9 mouse cellular contexts compared by ENCODE assay signal in genomic region chr8:87468416-87468957, GRCm38 (mm10). TPM values are rescaled to one million over a fixed set of nuclear protein-coding genes. Genes with fewer than 3 reads are reported as not detected.
DNase-seq lines count a peak whose midpoint lies in the region; ATAC-seq lines count a peak whose summit lies in the region.
"Had no signal": no experiment of that assay in that cellular context is flagged by ENCODE, and none has a peak within 500 bp of the region (broad histone marks: within the 10 kb centered on the region; RNA-seq: fewer than 3 reads in every experiment).

No protein-coding gene starts in this region.

- WGBS in heart, embryonic 13.5 days, result under 1% methylated on average over 23 of the region's 23 CpGs
- under 1% methylated on average over 23 of the region's 23 CpGs for WGBS in embryonic facial prominence, embryonic 11.5 days
- 2% methylated on average over 23 of the region's 23 CpGs for WGBS in hindbrain, embryonic 13.5 days
- under 1% methylated on average over 23 of the region's 23 CpGs for WGBS in midbrain, embryonic 14.5 days

- no peaks in the 10 kb centered on the region for H3K36me3 ChIP-seq in heart, embryonic 13.5 days
- no peaks in the 10 kb centered on the region for H3K36me3 ChIP-seq in embryonic facial prominence, embryonic 11.5 days (replicated peaks; ENCODE audit: control insufficient read depth, insufficient read depth, low read depth, low read length)
- H3K36me3 ChIP-seq in hindbrain, embryonic 13.5 days, result no peaks in the 10 kb centered on the region
- no peaks in the 10 kb centered on the region for H3K36me3 ChIP-seq in midbrain, embryonic 14.5 days (ENCODE audit: control insufficient read depth, insufficient read depth, low read length)
- H3K36me3 ChIP-seq: G1E had no signal

- H3K27ac ChIP-seq in heart, embryonic 13.5 days (replicated peaks), result no peak overlapping the region
- no peak overlapping the region for H3K27ac ChIP-seq in embryonic facial prominence, embryonic 11.5 days (replicated peaks; ENCODE audit: low read depth, low read length)
- H3K27ac ChIP-seq in hindbrain, embryonic 13.5 days, result peak overlapping the region; percentile 55
- H3K27ac ChIP-seq in midbrain, embryonic 14.5 days (replicated peaks; ENCODE audit: low read depth, low read length), result no peak overlapping the region

- H3K9ac ChIP-seq in heart, embryonic 13.5 days, result no peak overlapping the region
- no peak overlapping the region for H3K9ac ChIP-seq in embryonic facial prominence, embryonic 11.5 days (replicated peaks; ENCODE audit: low read length)
- H3K9ac ChIP-seq in hindbrain, embryonic 13.5 days, result peak overlapping the region; percentile 86
- H3K9ac ChIP-seq in midbrain, embryonic 14.5 days (replicated peaks; ENCODE audit: low read length), result 0 out of 2 replicates have a peak overlapping the region, but pooled peaks have one; percentile 1

- peaks cover 91% of the 10 kb centered on the region for H3K27me3 ChIP-seq in heart, embryonic 13.5 days (replicated peaks)
- peaks cover 52% of the 10 kb centered on the region for H3K27me3 ChIP-seq in embryonic facial prominence, embryonic 11.5 days (ENCODE audit: control insufficient read depth, insufficient read depth, low read length)
- H3K27me3 ChIP-seq in hindbrain, embryonic 13.5 days, result peaks cover 86% of the 10 kb centered on the region
- H3K27me3 ChIP-seq in midbrain, embryonic 14.5 days (ENCODE audit: control insufficient read depth, insufficient read depth, low read length), result peaks cover 42% of the 10 kb centered on the region

- peak overlapping the region; percentile 24 for H3K4me3 ChIP-seq in heart, embryonic 13.5 days
- peak overlapping the region; percentile 15; the same call in 1 of the 2 replicates for H3K4me3 ChIP-seq in embryonic facial prominence, embryonic 11.5 days (ENCODE audit: low read depth, low read length)
- peak overlapping the region; percentile 66 for H3K4me3 ChIP-seq in hindbrain, embryonic 13.5 days
- H3K4me3 ChIP-seq in midbrain, embryonic 14.5 days (replicated peaks; ENCODE audit: low read depth, low read length), result peak overlapping the region; percentile 65

- H3K9me3 ChIP-seq in heart, embryonic 13.5 days, result no peaks in the 10 kb centered on the region
- H3K9me3 ChIP-seq in embryonic facial prominence, embryonic 11.5 days (replicated peaks; ENCODE audit: control insufficient read depth, low read length), result no peaks in the 10 kb centered on the region
- no peaks in the 10 kb centered on the region for H3K9me3 ChIP-seq in hindbrain, embryonic 13.5 days
- no peaks in the 10 kb centered on the region for H3K9me3 ChIP-seq in midbrain, embryonic 14.5 days (ENCODE audit: control insufficient read depth, low read length)

- peaks cover 45% of the 10 kb centered on the region for H3K4me1 ChIP-seq in heart, embryonic 13.5 days
- H3K4me1 ChIP-seq in embryonic facial prominence, embryonic 11.5 days (ENCODE audit: control insufficient read depth, insufficient read depth, low read length), result peaks cover 10% of the 10 kb centered on the region
- H3K4me1 ChIP-seq in hindbrain, embryonic 13.5 days (replicated peaks), result peaks cover 55% of the 10 kb centered on the region
- peaks cover 35% of the 10 kb centered on the region for H3K4me1 ChIP-seq in midbrain, embryonic 14.5 days (ENCODE audit: control insufficient read depth, insufficient read depth, low read length)

- no peak for DNase-seq in heart, postnatal 36 days
- peak; percentile 31 for DNase-seq in embryonic facial prominence, embryonic 11.5 days (ENCODE audit: low spot score)
- peak; percentile 37 for DNase-seq in midbrain, embryonic 14.5 days
- DNase-seq in left cerebral cortex, postnatal 4 days, result no peak
- no peak for DNase-seq in layer of hippocampus, adult 8-10 months (ENCODE audit: low spot score in 2 of 2)
- no peak for DNase-seq in natural killer cell, adult 2 months (ENCODE audit: low spot score in 2 of 2)

- intact Hi-C loops in heart, postnatal 36 days (cut with DNase I), result no loop called here
- intact Hi-C loops in left cerebral cortex, postnatal 4 days (cut with DNase I), result no loop called here

- no peak for ATAC-seq in heart, embryonic 13.5 days (ENCODE audit: extremely low read depth, insufficient number of reproducible peaks, low FRiP score, low TSS enrichment)
- ATAC-seq in embryonic facial prominence, embryonic 11.5 days (replicated peaks; ENCODE audit: insufficient number of reproducible peaks, low FRiP score, low TSS enrichment, low read depth), result no peak
- ATAC-seq in hindbrain, embryonic 13.5 days (ENCODE audit: low FRiP score), result no peak
- no peak for ATAC-seq in midbrain, embryonic 14.5 days (ENCODE audit: low FRiP score, low TSS enrichment)

- H3K4me2 ChIP-seq in heart, embryonic 13.5 days, result peak overlapping the region; percentile 42
- H3K4me2 ChIP-seq in embryonic facial prominence, embryonic 11.5 days (ENCODE audit: low read depth, low read length), result peak overlapping the region; percentile 34
- H3K4me2 ChIP-seq in hindbrain, embryonic 13.5 days, result peak overlapping the region; percentile 90
- peak overlapping the region; percentile 95 for H3K4me2 ChIP-seq in midbrain, embryonic 14.5 days (ENCODE audit: low read length)

RNA-seq across cellular contexts. Expression of gene Cbln1, which starts 3.9 kb away (rescaled TPM):
- 0.08 and 0.09 TPM in 2 replicates for polyA plus RNA-seq in heart, embryonic 13.5 days (2015; fragmentation: Nextera tagmentation; extraction: Ambion mirVana)
- under 1 TPM; 0.25 to 0.49 TPM for total RNA-seq in heart, postnatal 36 days (2021)
- polyA plus RNA-seq in embryonic facial prominence, embryonic 11.5 days (2014; fragmentation: Nextera tagmentation; extraction: Ambion mirVana), result 2.8 and 4.2 TPM in 2 replicates
- polyA plus RNA-seq in hindbrain, embryonic 13.5 days (2015; fragmentation: Nextera tagmentation; extraction: Ambion mirVana), result 35.3 and 39.3 TPM in 2 replicates
- 20.3 and 22.6 TPM in 2 replicates for polyA plus RNA-seq in midbrain, embryonic 14.5 days (2014; fragmentation: Nextera tagmentation; extraction: Ambion mirVana)
- total RNA-seq in left cerebral cortex, postnatal 4 days (2021), result 10 to 100 TPM; 33.3 to 39.1 TPM
- 10 to 100 TPM in 1 of 4 experiments, 1 to 10 TPM in 3; 7.5 to 10.9 (median 7.7) TPM for total RNA-seq in layer of hippocampus, adult 8-10 months (2022)
- total RNA-seq: G1E had no signal
- polyA plus RNA-seq: G1E had no signal

Comparison
In these comparisons a context has a peak if more than half of its experiments do, and no peak if none do; other contexts are left out.
1. H3K4me2 ChIP-seq: peak in every context shown above with its lines; median percentile 95 in midbrain, embryonic 14.5 days; 90 in hindbrain, embryonic 13.5 days; 42 in heart, embryonic 13.5 days; 34 in embryonic facial prominence, embryonic 11.5 days.
2. H3K4me3 ChIP-seq: peak in every context shown above with its lines; median percentile 66 in hindbrain, embryonic 13.5 days; 65 in midbrain, embryonic 14.5 days; 24 in heart, embryonic 13.5 days; 15 in embryonic facial prominence, embryonic 11.5 days.
3. H3K9ac ChIP-seq: peak in hindbrain, embryonic 13.5 days (single experiment) and midbrain, embryonic 14.5 days (single experiment); none in heart, embryonic 13.5 days (single experiment) and embryonic facial prominence, embryonic 11.5 days (single experiment).
4. DNase-seq: peak in embryonic facial prominence, embryonic 11.5 days (single experiment) and midbrain, embryonic 14.5 days (single experiment); none in heart, postnatal 36 days (0 of 2), left cerebral cortex, postnatal 4 days (single experiment), layer of hippocampus, adult 8-10 months (0 of 2) and natural killer cell, adult 2 months (0 of 2).